Mouse (Mus musculus): ENCODE measurements at regions not wholly inside any gene's neighbourhood (a gene's known extent, or its start where the extent isn't known, plus 50 kb on each side); places are given as distances from the start of the nearest gene placed in this dataset.

DNA sequence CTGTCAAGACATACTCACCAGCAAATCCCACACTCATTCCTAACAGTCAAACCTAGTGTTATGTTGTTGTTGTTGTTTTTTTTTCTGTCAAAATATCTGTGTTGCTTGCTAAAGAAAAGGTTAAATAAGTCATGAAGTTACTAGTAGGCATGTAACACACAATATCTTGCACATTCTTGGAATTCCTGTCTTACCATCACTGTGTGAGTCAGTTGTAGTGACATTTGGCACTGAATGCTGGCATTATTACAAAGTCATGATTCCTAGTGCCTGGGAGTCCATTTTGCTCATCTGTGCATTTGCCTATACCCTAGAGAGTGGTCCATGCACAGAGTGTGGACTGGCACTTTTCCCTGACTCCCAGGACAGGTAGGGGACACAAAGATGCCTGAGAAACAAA is 67.9 kb upstream of the Trp63 start:
- no peak for TF ChIP-seq E2F4 (IDR thresholded peaks at IDR 0.05; ENCODE audit: insufficient read depth)
- TF ChIP-seq USF1 (IDR thresholded peaks at IDR 0.05; ENCODE audit: low read depth) = no peak
- TF ChIP-seq TCF12 (IDR thresholded peaks at IDR 0.05; ENCODE audit: insufficient read depth, poor library complexity, severe bottlenecking) = no peak
- TF ChIP-seq REST (IDR thresholded peaks at IDR 0.05; ENCODE audit: insufficient read depth, insufficient read length) = no peak
- TF ChIP-seq POLR2A (IDR thresholded peaks at IDR 0.05; ENCODE audit: insufficient read length, low read depth) = no peak
- no peak for TF ChIP-seq POLR2AphosphoS2 (IDR thresholded peaks at IDR 0.05; ENCODE audit: insufficient read length, low read depth)
- no peak for TF ChIP-seq CEBPB (IDR thresholded peaks at IDR 0.05; ENCODE audit: insufficient read depth, poor library complexity, severe bottlenecking)
- TF ChIP-seq MYOG (IDR thresholded peaks at IDR 0.05; ENCODE audit: control insufficient read depth in 1 of 3, insufficient read depth in 1 of 3, insufficient read length in 2 of 3, low read depth in 2 of 3) = no peak
- no peak for TF ChIP-seq MAX (IDR thresholded peaks at IDR 0.05; ENCODE audit: low read depth)
- Histone ChIP-seq H3K4me2 (ENCODE audit: low read depth) (no peak overlapping the region), H3ac (ENCODE audit: control insufficient read depth, insufficient read length) (no peak overlapping the region), H3K27me3 (ENCODE audit: control insufficient read depth, insufficient read depth, insufficient read length) (no peaks in the 10 kb centered on the region), H3K4me3 (no peak overlapping the region), H3K36me3 (ENCODE audit: control insufficient read depth, insufficient read depth) (no peaks in the 10 kb centered on the region), H3K79me2 (ENCODE audit: control insufficient read depth, insufficient read depth) (no peaks in the 10 kb centered on the region)

DNA sequence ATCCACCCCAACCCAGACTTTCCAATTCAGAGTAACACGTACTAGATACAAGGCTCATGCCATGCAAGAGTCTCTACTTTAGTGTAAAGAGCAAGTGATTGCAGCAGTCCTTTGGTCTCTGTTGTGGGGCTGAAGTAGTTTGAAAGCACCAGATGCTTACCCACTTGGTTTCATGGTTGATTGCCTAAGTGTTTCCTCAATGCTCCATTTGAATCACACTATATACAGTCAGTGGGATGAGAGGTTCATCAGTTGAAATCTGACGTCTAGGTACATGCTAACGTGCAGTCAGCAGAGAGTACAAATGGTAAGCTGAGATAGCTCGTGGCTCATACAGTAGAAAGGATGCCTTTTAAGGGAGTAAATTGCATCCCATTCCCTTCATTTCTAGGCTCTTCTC is 64.7 kb upstream of the Trp63 start:
- Histone ChIP-seq H3K36me3 (ENCODE audit: control insufficient read depth, insufficient read depth) (no peaks in the 10 kb centered on the region), H3K27me3 (ENCODE audit: control insufficient read depth, insufficient read depth, insufficient read length) (no peaks in the 10 kb centered on the region), H3K4me2 (ENCODE audit: low read depth) (no peak overlapping the region), H3ac (ENCODE audit: control insufficient read depth, insufficient read length) (no peak overlapping the region), H3K79me2 (ENCODE audit: control insufficient read depth, insufficient read depth) (no peaks in the 10 kb centered on the region), H3K4me3 (no peak overlapping the region)
- TF ChIP-seq MYOG (IDR thresholded peaks at IDR 0.05; ENCODE audit: control insufficient read depth in 1 of 3, insufficient read depth in 1 of 3, insufficient read length in 2 of 3, low read depth in 2 of 3) (no peak), MAX (IDR thresholded peaks at IDR 0.05; ENCODE audit: low read depth) (no peak), TCF12 (IDR thresholded peaks at IDR 0.05; ENCODE audit: insufficient read depth, poor library complexity, severe bottlenecking) (no peak), SRF (IDR thresholded peaks at IDR 0.05; ENCODE audit: control insufficient read depth, insufficient read length, low read depth) (no peak), MYOD1 (IDR thresholded peaks at IDR 0.05; ENCODE audit: control insufficient read depth in 1 of 3, insufficient read length in 2 of 3, low read depth in 2 of 3) (no peak), E2F4 (IDR thresholded peaks at IDR 0.05; ENCODE audit: insufficient read depth) (no peak), REST (IDR thresholded peaks at IDR 0.05; ENCODE audit: insufficient read depth, insufficient read length) (no peak), TCF3 (IDR thresholded peaks at IDR 0.05; ENCODE audit: insufficient read length, low read depth) (no peak), POLR2A (IDR thresholded peaks at IDR 0.05; ENCODE audit: insufficient read length, low read depth) (no peak), USF1 (IDR thresholded peaks at IDR 0.05; ENCODE audit: low read depth) (no peak), CEBPB (IDR thresholded peaks at IDR 0.05; ENCODE audit: insufficient read depth, poor library complexity, severe bottlenecking) (no peak)

- no peaks in the 10 kb centered on the region for H3K27me3 ChIP-seq (ENCODE audit: control insufficient read depth, insufficient read depth, insufficient read length)
- TF ChIP-seq POLR2AphosphoS2 (IDR thresholded peaks at IDR 0.05; ENCODE audit: insufficient read length, low read depth) (no peak), TCF3 (IDR thresholded peaks at IDR 0.05; ENCODE audit: insufficient read length, low read depth) (no peak)
- no peak overlapping the region for H3ac ChIP-seq (ENCODE audit: control insufficient read depth, insufficient read length)
- H3K79me2 ChIP-seq (ENCODE audit: control insufficient read depth, insufficient read depth) = no peaks in the 10 kb centered on the region
- no peaks in the 10 kb centered on the region for H3K36me3 ChIP-seq (ENCODE audit: control insufficient read depth, insufficient read depth)
- H3K4me2 ChIP-seq (ENCODE audit: low read depth) = no peak overlapping the region
- H3K4me3 ChIP-seq = no peak overlapping the region
These were observed 60.9 kb upstream of the Trp63 start for GRCm38 (mm10) chr16:25622651-25623050.

- no peaks in the 10 kb centered on the region for H3K36me3 ChIP-seq (ENCODE audit: control insufficient read depth, insufficient read depth)
- H3K4me2 ChIP-seq (ENCODE audit: low read depth) = no peak overlapping the region
- no peaks in the 10 kb centered on the region for H3K79me2 ChIP-seq (ENCODE audit: control insufficient read depth, insufficient read depth)
- H3K27me3 ChIP-seq (ENCODE audit: control insufficient read depth, insufficient read depth, insufficient read length) = no peaks in the 10 kb centered on the region
- TF ChIP-seq SRF (IDR thresholded peaks at IDR 0.05; ENCODE audit: control insufficient read depth, insufficient read length, low read depth) = no peak
- TF ChIP-seq CEBPB (IDR thresholded peaks at IDR 0.05; ENCODE audit: insufficient read depth, poor library complexity, severe bottlenecking) = peak; percentile 50; the same call in 1 of the 2 replicates
- no peak overlapping the region for H3K4me3 ChIP-seq
- H3ac ChIP-seq (ENCODE audit: control insufficient read depth, insufficient read length) = no peak overlapping the region
These were observed 59.5 kb upstream of the Trp63 start for GRCm38 (mm10) chr16:25623986-25624623.

GRCm38 (mm10) chr16:25629750-25630149 is 53.8 kb upstream of the Trp63 start:
- TF ChIP-seq TCF12 (IDR thresholded peaks at IDR 0.05; ENCODE audit: insufficient read depth, poor library complexity, severe bottlenecking) (no peak), CEBPB (IDR thresholded peaks at IDR 0.05; ENCODE audit: insufficient read depth, poor library complexity, severe bottlenecking) (no peak), MAX (IDR thresholded peaks at IDR 0.05; ENCODE audit: low read depth) (no peak), MYOG (IDR thresholded peaks at IDR 0.05; ENCODE audit: control insufficient read depth in 1 of 3, insufficient read depth in 1 of 3, insufficient read length in 2 of 3, low read depth in 2 of 3) (no peak), SRF (IDR thresholded peaks at IDR 0.05; ENCODE audit: control insufficient read depth, insufficient read length, low read depth) (no peak), POLR2AphosphoS2 (IDR thresholded peaks at IDR 0.05; ENCODE audit: insufficient read length, low read depth) (no peak)
- H3ac ChIP-seq (ENCODE audit: control insufficient read depth, insufficient read length) = no peak overlapping the region
- no peak overlapping the region for H3K4me3 ChIP-seq
- no peaks in the 10 kb centered on the region for H3K27me3 ChIP-seq (ENCODE audit: control insufficient read depth, insufficient read depth, insufficient read length)
- no peaks in the 10 kb centered on the region for H3K36me3 ChIP-seq (ENCODE audit: control insufficient read depth, insufficient read depth)
- H3K4me2 ChIP-seq (ENCODE audit: low read depth) = no peak overlapping the region
- H3K79me2 ChIP-seq (ENCODE audit: control insufficient read depth, insufficient read depth) = no peaks in the 10 kb centered on the region
